Mouse (Mus musculus): ENCODE results near the gene Astn2. TPM values are rescaled to one million over a fixed set of nuclear protein-coding genes. Genes with fewer than 3 reads are reported as not detected.
A peak's percentile ranks its signal among the peaks of the same experiment; 100 is the strongest.

Gene Astn2
- polyA plus RNA-seq, 1 experiment, result not detected

DNA sequence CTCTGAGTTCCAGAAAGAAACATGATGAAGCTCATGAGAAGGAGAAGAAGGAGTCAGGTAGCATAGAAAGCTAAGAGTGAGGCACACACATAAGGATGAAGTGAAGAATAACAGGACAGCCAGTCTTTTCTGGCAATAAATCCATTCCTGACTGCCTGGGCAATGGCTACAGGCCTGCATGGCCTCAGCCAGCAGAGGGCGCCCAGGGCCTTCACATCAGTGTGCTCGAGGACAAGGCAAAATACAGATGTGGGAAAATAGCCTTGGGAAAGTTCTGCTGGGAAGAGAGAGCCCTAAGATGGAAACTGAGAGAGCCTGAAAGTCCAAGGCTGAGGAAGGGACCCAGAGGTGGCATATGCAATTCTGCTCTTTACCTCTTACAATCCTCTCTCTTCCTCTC lies 749.7 kb downstream of the Astn2 start:
- TF ChIP-seq GATA1 (IDR thresholded peaks at IDR 0.05; ENCODE audit: borderline replicate concordance, low read length), result no peak
- no peak for TF ChIP-seq FLI1 (IDR thresholded peaks at IDR 0.05; ENCODE audit: low read length)
- no peaks in the 10 kb centered on the region for H3K36me3 ChIP-seq (replicated peaks; ENCODE audit: low read length)
- no peak overlapping the region for H3K4me3 ChIP-seq (replicated peaks)
- no peaks in the 10 kb centered on the region for H3K27me3 ChIP-seq (replicated peaks)
- H3K9me3 ChIP-seq, result no peaks in the 10 kb centered on the region
- H3K4me1 ChIP-seq, result no peaks in the 10 kb centered on the region

GRCm38 (mm10) chr4:65642611-65643010 lies 761.8 kb downstream of the Astn2 start:
- Histone ChIP-seq H3K4me3 (replicated peaks) (no peak overlapping the region), H3K4me1 (no peaks in the 10 kb centered on the region), H3K27me3 (replicated peaks) (no peaks in the 10 kb centered on the region), H3K36me3 (replicated peaks; ENCODE audit: low read length) (no peaks in the 10 kb centered on the region), H3K9me3 (peaks cover 21% of the 10 kb centered on the region; the same call in 1 of the 2 replicates)
- no peak for TF ChIP-seq FLI1 (IDR thresholded peaks at IDR 0.05; ENCODE audit: low read length)
- TF ChIP-seq GATA1 (IDR thresholded peaks at IDR 0.05; ENCODE audit: borderline replicate concordance, low read length), result no peak

- no peak overlapping the region for H3K4me3 ChIP-seq (replicated peaks)
Measured at GRCm38 (mm10) chr4:65638231-65638630, 766.2 kb downstream of the Astn2 start.

DNA sequence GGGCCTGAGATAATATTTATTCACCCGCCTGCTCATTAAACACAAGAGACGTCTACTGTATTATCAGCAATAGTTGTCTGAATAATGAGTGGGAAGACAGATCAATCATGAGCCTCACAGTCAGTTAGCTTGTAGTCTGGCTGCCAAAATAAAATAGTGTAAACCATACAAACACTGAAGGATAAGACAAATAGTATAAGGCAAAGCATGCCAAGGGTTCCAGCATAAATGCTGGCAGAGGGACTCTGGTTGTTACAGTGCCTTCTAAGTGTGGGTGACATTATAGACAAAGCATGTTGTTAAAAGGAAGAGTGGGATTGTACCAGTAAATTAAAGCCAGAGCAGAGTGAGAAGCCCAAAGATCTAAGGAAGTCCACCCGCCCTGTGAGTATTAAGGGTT lies 784.3 kb downstream of the Astn2 start:
- TF ChIP-seq FLI1 (IDR thresholded peaks at IDR 0.05; ENCODE audit: low read length), result no peak
- TF ChIP-seq GATA1 (IDR thresholded peaks at IDR 0.05; ENCODE audit: borderline replicate concordance, low read length), result no peak
- no peaks in the 10 kb centered on the region for H3K27me3 ChIP-seq (replicated peaks)
- H3K36me3 ChIP-seq (replicated peaks; ENCODE audit: low read length), result peaks cover 20% of the 10 kb centered on the region
- H3K9me3 ChIP-seq, result no peaks in the 10 kb centered on the region
- 0 out of 2 replicates have a peak, but pooled peaks cover 3% of the 10 kb centered on the region for H3K4me1 ChIP-seq
- H3K4me3 ChIP-seq (replicated peaks), result no peak overlapping the region

More at GRCm38 (mm10) chr4:65638231-65638630, 766.2 kb downstream of the Astn2 start:
- Histone ChIP-seq H3K27me3 (replicated peaks) (no peaks in the 10 kb centered on the region), H3K4me1 (no peaks in the 10 kb centered on the region), H3K9me3 (peaks cover 18% of the 10 kb centered on the region; the same call in 1 of the 2 replicates), H3K36me3 (replicated peaks; ENCODE audit: low read length) (no peaks in the 10 kb centered on the region)
- TF ChIP-seq GATA1 (IDR thresholded peaks at IDR 0.05; ENCODE audit: borderline replicate concordance, low read length) (no peak), FLI1 (IDR thresholded peaks at IDR 0.05; ENCODE audit: low read length) (no peak)

- Histone ChIP-seq H3K9me3 (peaks cover 36% of the 10 kb centered on the region), H3K4me3 (replicated peaks) (no peak overlapping the region), H3K4me1 (peaks cover 1% of the 10 kb centered on the region; the same call in 1 of the 2 replicates), H3K36me3 (replicated peaks; ENCODE audit: low read length) (peaks cover 59% of the 10 kb centered on the region), H3K27me3 (replicated peaks) (no peaks in the 10 kb centered on the region)
- TF ChIP-seq GATA1 (IDR thresholded peaks at IDR 0.05; ENCODE audit: borderline replicate concordance, low read length) (no peak), FLI1 (IDR thresholded peaks at IDR 0.05; ENCODE audit: low read length) (no peak)
Measured at GRCm38 (mm10) chr4:65613135-65613534, 791.3 kb downstream of the Astn2 start.

DNA sequence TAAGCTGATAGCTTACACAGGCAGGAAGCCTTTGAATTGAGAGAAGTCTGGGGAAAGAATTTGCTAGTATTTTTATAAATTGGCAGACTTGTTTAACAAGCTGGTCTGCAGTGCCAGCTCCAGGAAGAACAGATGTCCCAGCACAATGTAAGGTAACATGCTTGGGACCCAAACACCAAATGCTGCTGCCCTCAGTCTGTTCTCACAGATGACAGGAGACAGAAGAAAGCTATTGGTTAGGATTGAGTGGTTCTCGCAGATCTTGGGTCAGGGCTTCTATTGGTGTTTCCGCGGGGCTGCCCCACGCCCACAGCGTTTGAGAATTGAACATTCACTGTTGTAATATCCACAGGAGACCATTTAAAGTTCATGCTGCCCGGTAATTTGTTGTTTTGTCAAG lies 793.5 kb downstream of the Astn2 start:
- no peaks in the 10 kb centered on the region for H3K27me3 ChIP-seq (replicated peaks)
- H3K9me3 ChIP-seq, result peaks cover 36% of the 10 kb centered on the region
- no peak overlapping the region for H3K4me3 ChIP-seq (replicated peaks)
- no peak for TF ChIP-seq FLI1 (IDR thresholded peaks at IDR 0.05; ENCODE audit: low read length)
- TF ChIP-seq GATA1 (IDR thresholded peaks at IDR 0.05; ENCODE audit: borderline replicate concordance, low read length), result no peak
- peaks cover 48% of the 10 kb centered on the region for H3K36me3 ChIP-seq (replicated peaks; ENCODE audit: low read length)
- peaks cover 21% of the 10 kb centered on the region for H3K4me1 ChIP-seq

- Histone ChIP-seq H3K36me3 (replicated peaks; ENCODE audit: low read length) (peaks cover 42% of the 10 kb centered on the region), H3K27me3 (replicated peaks) (no peaks in the 10 kb centered on the region)
- TF ChIP-seq FLI1 (IDR thresholded peaks at IDR 0.05; ENCODE audit: low read length), result no peak
- TF ChIP-seq GATA1 (IDR thresholded peaks at IDR 0.05; ENCODE audit: borderline replicate concordance, low read length), result no peak
Measured at GRCm38 (mm10) chr4:65610329-65610728, 794.1 kb downstream of the Astn2 start.

GRCm38 (mm10) chr4:65608112-65608511 lies 796.3 kb downstream of the Astn2 start:
- H3K4me3 ChIP-seq (replicated peaks), result no peak overlapping the region
- peaks cover 37% of the 10 kb centered on the region for H3K4me1 ChIP-seq
- peaks cover 16% of the 10 kb centered on the region for H3K9me3 ChIP-seq
- TF ChIP-seq GATA1 (IDR thresholded peaks at IDR 0.05; ENCODE audit: borderline replicate concordance, low read length) (no peak), FLI1 (IDR thresholded peaks at IDR 0.05; ENCODE audit: low read length) (no peak)
- H3K27me3 ChIP-seq (replicated peaks), result no peaks in the 10 kb centered on the region
- H3K36me3 ChIP-seq (replicated peaks; ENCODE audit: low read length), result peaks cover 20% of the 10 kb centered on the region

More at GRCm38 (mm10) chr4:65610329-65610728, 794.1 kb downstream of the Astn2 start:
- H3K4me3 ChIP-seq (replicated peaks), result no peak overlapping the region
- peaks cover 36% of the 10 kb centered on the region for H3K9me3 ChIP-seq
- H3K4me1 ChIP-seq, result peaks cover 25% of the 10 kb centered on the region

DNA sequence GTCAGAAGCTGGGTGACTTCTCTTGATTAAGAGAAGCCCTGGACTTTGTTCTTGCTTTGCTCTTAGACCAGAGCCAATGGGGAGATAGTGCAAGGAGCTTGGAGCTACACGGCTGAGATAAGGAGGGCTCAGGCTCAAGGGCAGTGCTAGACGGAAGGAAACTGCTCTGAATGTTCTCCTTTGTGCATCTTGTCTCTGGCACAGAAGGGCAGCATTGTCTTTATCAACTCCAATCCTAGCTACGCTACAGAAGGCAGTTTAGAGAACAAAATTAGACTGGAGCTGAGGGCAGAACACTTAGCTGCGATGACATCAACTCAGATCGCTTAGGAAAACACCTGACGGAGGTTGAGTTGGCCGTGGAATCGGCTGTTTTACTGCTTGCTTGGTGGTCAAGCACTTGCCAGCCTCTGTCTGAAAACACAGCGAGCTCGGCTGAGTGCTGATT lies 797.2 kb downstream of the Astn2 start:
- H3K9me3 ChIP-seq, result peaks cover 10% of the 10 kb centered on the region
- TF ChIP-seq FLI1 (IDR thresholded peaks at IDR 0.05; ENCODE audit: low read length) (no peak), GATA1 (IDR thresholded peaks at IDR 0.05; ENCODE audit: borderline replicate concordance, low read length) (no peak)
- H3K27me3 ChIP-seq (replicated peaks), result no peaks in the 10 kb centered on the region
- H3K36me3 ChIP-seq (replicated peaks; ENCODE audit: low read length), result peaks cover 12% of the 10 kb centered on the region
- H3K4me3 ChIP-seq (replicated peaks), result no peak overlapping the region
- H3K4me1 ChIP-seq, result peaks cover 42% of the 10 kb centered on the region

- H3K27me3 ChIP-seq (replicated peaks), result no peaks in the 10 kb centered on the region
- TF ChIP-seq FLI1 (IDR thresholded peaks at IDR 0.05; ENCODE audit: low read length) (no peak), GATA1 (IDR thresholded peaks at IDR 0.05; ENCODE audit: borderline replicate concordance, low read length) (no peak)
- H3K9me3 ChIP-seq, result peaks cover 1% of the 10 kb centered on the region; the same call in 1 of the 2 replicates
Measured at GRCm38 (mm10) chr4:65605151-65605702, 799.2 kb downstream of the Astn2 start.

More at GRCm38 (mm10) chr4:65605151-65605702, 799.2 kb downstream of the Astn2 start:
- Histone ChIP-seq H3K36me3 (replicated peaks; ENCODE audit: low read length) (peaks cover under 1% of the 10 kb centered on the region), H3K4me1 (peaks cover 42% of the 10 kb centered on the region), H3K4me3 (replicated peaks) (peak overlapping the region; percentile 97)
